Mouse (Mus musculus) c-Kit-positive CD71-negative TER-119-negative erythroid progenitor cells, embryonic 14.5 days (primary cell): ENCODE measurements around the gene Sema6d.

Experiments
- DNase-seq: peaks from one replicate; pipeline ENCODE4 v3.0.0-alpha.2; 2013; ENCODE audit warnings: low read depth

The Sema6d gene

DNA sequence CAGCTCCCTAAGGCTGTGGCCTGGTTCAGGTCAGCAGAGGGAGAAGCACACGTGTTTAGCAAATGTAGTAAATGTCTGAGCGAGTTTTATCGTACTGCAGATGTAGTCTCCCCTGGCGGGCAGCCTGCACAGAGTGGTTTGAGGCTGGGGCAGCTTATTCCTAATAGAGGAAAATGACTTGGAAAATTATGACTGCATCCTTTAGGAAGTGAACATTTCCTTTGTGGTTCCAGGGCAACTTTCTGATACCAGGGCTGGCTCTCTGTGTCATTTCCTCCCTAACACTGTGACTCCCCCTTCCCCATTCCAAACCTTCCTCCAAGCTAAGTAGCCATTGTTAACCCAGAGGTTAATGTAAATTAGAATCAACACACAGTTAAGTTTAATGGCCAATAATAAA lies 527.0 kb downstream of the Sema6d start:
- no peak for DNase-seq

DNA sequence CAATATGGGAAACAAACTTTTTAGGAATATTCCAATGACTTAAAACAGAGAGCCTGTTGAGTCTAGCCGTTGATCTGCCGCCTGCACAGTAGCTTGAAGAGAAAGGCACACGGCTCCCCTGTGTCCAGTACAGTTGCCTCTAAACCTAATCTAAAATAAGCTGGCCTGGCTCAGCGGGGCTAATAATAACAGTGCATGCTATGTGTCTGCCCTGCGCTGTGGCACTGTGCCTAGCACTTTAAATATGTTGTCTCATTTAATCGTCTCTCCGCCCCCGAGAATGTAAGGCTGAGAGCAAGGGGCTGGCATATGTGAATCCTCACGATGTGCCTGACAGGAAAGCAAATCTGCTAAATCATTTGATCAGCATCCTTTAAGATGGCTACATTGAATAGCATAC lies 527.7 kb downstream of the Sema6d start:
- DNase-seq = no peak

DNA sequence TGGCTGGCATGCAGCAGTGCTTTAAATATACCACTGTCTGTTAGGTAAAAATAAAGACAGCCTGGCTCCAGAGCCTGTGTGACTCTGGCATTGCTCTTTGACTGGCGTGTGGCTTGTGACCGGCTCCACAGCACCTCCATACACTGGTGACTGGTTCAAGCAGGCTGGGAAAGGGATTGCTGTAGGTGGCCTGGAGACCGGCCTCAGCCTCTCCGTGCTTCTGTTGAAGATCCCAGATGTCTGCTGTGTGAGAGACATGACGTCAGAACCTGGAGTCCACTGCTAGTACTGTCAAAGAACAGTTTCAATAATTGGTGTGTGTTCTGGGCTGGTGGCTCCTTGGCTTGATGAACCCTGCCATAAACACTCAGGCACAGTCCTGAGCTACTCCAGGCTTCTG lies 528.3 kb downstream of the Sema6d start:
- no peak for DNase-seq

DNA sequence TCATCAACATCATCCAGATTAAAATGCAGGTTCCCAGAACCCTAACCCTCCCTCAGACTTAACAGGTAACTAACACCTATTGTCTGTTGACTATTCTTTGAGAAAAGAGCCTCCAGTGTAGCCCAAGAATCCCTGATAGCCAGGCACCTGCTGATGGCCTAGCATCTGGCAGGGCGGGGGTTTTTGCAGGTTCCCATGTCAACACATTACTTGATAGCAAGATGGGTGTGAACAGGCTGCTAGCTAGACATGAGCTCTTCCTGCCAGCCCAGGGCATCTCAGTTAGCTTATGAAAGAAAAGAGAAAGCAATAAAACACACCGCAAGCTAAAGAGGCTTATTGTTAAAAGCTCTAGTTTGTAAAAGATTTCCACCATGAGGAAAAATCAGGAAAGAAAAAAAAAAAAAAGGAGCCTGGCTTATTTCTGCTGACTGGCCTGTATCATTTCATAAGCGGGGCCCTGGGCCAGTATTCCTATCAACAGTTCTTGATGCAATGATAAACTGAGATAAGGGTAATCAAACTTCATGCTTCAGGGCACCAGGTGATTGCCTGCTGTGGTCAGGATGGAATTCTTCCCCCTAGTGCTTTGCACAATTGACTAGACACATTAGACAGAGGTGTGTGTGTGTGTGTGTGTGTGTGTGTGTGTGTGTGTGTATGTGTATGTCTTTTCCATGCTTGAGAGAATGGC lies 528.9 kb downstream of the Sema6d start:
- DNase-seq = no peak

DNA sequence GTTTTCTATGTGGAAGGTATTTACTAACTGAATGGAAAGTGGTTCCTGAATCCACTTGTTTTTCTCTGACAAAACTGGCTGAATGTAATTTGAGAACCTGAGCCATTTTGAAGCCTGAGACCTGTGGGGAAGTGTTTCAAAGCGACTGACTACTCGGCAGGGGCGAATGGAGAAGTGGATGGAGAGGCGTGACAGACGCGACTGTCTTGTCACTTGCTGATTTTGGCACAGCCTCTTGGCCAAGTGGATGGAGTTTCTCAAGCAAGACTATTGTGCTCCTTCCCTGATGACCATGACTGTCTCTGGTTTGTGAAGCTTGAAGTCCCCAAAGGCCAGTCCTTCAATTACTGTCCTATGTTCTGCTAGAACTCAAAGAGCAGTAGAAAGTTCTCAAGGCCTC lies 530.7 kb downstream of the Sema6d start:
- no peak for DNase-seq

DNA sequence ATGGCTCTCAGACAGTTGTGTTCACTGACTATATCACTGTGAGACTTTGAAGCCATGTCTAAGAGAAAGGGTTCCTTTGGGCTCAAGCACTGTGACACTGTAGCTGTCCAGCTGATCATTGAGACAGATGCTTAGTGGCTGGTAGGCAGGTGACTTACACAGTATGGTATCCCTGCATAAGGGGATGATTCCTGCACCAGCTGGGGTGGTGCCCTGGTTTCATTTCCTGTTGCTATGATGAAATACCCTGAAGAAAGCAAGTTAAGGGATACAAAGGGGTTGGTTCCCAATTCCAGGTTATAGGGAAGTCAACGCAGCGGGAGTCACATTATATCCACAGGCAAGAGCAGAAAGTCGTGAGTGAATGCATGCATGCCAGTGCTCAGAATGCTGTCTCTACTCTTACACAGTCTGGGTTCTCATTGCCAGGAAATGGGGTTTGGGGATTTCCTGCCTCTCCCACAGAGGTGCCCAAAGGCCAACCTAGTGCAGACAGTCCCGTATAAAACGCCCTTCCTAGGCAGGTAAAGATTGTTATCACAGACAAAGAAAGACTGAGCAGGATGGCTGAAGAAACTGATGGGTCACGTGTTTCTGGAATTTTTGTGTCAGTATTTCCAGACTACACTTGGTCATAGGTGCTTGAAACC lies 532.3 kb downstream of the Sema6d start:
- DNase-seq = no peak

DNA sequence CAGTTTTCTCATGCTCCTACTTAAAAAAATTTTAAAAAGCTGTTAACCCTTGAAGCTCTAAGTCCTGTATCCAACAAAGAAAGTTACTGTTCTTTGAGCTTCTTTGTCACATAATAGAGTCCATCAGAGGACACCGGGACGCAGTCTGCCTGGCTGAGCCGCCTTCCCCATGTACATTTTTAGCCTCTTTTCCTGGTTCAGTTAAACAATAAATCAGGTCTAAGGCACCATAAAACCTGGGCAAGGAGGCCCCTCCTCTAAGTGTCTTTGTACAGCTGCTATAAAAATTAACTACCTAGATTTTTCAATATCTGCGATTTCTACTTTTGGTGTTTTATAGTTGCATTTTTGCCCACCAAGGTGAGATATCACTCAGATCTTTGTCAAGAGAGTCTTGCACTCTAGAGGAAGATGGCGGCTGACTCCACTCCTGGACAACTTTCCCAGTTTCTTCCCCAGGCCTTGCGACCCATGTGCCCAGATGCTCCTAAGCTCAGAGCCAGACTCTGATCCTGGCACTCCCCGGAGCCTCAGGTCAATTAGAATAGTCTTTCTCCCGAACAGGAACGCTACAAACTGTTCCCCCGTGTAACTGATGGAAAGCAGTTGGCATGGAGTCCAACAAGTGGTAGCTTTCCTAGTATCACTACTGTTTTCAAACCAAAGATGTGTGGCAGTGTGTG lies 534.6 kb downstream of the Sema6d start:
- DNase-seq = no peak

DNA sequence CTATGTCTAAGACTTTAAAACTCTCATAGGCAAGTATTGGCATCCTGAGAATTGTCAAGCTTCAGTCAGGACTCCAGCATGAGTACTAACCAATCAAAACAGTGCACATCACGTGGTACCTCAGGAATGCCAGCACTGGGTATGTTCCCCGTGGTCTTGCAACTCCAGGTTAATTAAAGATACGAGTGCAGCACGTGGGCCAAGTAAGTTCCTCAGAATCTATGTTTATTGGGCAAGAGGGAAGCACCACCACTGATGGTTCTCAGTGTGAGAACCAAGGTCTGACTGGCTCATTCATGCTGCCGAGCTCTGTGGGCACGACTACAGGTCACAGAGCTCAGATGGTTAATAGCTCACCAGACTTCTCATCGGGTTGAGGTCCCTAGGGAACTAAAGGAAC lies 536.7 kb downstream of the Sema6d start:
- DNase-seq = no peak

DNA sequence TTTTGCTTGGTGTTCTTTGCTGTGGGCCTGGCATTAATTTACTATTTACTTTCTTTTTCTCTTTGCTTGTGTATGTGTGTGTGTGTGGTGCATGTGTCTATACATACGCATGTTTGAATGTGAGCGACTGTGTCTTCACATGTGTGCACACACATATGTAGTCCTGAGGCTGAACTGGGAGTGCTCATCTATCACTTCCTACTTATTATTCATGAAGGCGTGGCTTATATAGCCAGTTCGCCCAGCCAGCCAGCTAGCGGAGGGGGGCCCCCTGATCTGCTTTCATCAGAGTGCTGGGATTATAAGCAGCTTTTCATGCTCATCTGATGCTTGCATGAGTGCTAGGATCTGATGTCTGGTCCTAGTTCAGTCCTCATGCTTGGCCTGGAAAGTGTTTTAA lies 537.9 kb downstream of the Sema6d start:
- no peak for DNase-seq

DNA sequence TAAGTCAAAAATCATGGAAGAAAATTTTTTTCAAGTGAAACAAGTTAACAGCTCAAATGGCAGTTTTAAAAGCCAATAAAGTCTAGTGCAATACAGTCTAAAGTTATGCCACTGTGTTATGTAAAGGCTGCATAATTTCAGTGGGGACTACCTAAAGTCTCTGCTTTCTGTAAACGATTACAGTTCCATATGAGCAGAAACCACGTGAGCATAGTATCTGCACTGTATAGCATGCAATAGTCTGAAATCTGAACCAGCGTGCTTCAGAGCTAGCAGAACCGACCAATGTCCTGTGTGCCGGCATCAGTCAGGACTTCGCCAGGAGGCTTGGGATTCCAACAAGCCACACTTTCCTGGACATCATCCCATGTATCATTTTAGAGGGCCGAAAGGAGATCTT lies 538.9 kb downstream of the Sema6d start:
- no peak for DNase-seq

DNA sequence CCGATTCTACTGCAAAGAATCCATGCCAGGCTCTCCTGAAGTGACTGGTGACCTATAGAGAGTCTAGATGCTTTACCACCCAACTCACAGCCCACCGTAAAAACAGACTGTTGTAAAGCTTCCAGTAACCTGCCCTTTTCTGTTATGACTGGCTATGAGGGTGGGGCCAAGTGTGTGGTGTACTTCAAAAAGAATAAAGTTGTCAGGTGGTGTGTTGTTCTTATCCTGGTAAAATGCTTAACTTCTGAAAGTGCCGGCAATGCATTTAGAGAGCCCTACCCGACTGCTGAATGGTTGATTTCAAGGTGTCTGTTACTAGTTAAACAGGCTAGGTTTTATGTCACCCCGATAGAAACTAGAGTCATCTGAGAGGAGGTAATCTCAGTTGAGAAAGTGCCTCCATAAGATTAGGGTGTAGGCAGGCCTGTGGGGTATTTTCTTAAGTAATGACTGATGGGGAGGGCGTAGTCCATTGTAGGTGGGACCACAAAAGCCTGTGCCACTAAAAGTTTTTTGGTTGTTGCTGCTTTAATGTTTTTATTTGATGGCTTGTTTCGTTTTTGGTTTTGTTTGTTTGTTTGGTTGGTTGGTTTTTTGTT lies 544.7 kb downstream of the Sema6d start:
- no peak for DNase-seq

DNA sequence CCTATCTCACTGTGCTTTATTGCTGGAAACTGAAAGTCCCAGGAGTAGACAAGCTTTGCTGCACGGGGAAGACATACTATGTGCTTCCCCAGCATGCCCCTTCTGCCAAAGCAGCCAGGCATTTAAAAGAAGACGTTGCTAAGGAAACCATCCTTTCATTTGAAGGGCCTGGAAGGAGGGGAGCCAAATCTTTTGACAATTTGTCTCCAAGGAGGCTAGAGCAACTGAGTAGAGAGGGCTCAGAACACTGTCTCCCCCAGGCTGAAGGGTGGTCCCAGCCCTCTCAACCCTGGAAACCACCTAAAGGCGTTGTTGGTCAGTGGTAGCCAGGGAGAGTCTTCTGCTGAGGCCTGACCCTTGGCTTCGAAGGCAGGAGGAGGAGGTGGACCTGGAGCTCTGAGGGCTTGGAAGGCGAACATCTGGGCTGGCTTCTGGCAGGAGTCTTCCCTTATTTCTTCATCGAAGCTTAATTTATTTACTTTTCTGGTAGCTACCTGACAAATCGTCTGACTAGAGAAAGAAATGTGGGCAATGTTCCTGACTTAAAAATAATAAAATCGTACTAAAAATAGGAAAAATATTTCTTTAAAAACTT lies 545.6 kb downstream of the Sema6d start:
- no peak for DNase-seq

DNA sequence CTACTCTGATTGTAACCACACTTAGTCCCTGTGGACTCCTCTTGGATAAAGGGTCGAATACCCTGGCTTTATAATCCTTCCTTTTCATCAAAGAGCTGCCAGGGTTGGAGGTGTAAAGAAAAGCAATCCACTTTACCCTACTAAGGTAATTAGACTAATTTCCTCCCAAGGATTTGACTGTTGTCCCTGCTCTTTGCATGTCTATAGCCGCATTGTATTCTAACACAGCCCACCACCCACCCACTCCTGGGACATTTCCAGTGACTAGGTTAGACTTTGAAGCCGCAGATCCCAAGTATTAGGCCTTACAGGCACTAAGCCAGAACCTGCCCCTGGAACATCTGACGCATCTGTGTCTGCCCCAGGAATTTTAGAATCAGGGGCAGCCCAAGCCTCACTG lies 547.3 kb downstream of the Sema6d start:
- DNase-seq = no peak

DNA sequence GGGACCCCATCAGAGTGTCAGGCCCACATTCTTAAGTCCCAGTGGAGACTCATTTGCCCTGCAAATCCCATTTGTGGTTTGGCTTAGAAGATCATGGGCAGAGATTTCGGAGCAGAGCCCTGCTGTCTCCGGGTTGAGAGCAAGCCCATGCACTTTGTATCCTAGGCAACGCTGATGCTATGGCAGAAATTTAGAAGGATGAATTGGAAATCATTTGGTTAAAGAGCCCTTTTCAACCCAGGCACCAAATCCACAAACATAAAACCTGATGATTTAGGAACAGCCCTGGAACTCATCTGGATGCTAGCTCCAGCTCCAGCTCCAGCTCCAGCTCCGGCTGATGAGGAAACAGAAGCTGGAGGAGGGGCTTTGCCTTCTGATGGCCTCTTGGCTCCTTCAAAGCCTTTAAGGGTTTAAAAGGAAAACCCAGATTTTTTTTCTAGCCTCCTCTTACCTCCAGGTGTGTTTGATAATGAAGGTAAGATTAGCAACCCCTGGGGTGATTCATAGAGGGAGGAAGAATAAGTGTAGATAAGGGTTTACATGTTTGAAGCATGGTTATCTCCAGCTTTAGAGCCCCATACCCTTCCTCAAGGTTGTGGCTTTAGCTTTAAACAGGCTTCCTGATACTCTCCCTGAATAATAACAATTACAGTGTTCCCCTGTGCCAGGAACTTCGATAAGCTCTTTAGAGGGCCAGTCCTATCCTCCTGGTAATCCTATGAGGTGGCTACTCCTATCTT lies 549.6 kb downstream of the Sema6d start:
- no peak for DNase-seq

DNA sequence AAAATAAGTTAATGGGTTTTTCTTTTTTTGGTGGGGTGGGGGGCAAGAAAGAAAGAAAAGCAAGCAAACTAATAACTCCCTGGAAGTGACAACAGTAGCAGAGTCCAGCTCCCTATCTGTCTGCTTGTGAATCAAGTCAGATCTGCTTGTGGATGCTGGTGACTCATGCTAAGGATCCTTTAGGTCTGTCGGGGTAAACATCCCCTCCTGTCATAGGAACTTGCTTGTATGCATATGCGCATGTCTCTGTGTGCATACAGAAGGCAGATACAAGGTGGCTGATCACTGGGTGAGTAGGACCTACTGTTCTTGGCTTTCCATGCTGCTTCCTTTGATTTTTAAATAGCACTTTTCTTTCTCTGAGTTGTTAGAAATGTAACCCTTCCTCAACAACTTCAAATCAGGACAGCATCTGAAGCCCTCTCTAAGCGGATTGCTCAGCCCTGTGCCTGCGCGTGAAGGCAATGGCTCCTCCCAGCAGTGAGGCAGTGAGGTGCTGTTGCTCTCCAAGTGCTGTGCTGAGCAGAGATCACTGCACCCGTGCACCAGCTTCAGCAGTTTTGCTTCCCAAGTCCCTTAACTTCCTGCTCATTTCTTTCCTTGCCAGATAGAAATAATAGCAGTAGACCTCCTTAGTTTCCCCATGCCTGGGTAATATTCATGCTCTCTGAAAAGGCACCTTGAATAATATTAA lies 550.9 kb downstream of the Sema6d start:
- no peak for DNase-seq

DNA sequence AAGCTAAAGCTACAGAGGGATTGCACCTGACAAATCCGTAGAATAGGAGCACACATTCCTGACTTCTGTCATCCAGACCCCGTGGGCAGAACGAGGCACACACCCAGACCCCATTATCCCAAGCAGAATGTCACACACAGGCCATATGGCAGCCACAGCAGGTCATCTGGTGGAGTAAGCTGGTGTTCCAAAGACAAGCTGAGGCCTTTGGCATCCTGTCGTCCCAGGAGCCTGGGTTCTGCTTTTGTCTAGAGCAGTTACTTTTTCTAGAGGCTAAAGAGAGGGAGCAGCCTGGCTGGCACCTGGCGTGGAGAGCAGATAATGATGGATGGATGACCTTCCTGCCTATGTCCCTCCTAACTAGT lies 551.4 kb downstream of the Sema6d start:
- DNase-seq = no peak

DNA sequence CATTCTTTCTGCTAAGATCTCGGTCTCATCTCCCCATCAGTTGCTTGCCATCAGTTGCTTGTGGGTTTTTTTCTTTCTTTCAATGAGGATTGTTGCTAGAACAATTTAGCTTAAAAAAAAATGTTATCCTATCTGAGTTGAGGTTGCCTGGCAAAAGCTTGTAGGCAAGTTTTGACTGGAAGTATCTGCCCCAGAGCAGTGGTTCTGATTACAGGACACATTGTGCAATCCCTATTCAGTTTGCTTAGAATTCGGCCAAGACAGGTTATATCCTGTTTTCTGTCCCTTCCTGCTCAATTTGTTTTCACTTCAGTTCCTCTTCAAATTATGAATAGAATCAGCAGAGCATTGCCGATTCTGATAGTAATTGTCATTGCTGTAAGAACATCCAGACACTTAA lies 552.4 kb downstream of the Sema6d start:
- no peak for DNase-seq

DNA sequence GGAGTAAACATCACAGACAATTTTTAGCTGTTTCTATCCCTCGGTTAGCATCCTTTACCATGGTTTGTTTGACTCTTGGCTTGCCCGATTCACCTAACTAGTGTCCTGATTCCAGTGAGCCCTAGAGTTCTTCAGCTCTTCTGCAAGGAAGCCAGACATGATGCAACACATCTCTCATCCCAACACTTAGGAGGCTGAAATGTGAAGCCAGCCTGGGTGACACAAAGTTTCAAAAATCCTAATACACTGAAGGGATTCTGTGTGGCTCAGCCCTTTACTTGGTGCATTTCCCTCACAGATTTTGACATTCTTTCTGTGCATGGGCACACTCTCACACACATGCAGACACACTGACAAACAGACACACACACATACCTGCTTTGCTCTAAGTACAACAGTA lies 560.8 kb downstream of the Sema6d start:
- DNase-seq = no peak

DNA sequence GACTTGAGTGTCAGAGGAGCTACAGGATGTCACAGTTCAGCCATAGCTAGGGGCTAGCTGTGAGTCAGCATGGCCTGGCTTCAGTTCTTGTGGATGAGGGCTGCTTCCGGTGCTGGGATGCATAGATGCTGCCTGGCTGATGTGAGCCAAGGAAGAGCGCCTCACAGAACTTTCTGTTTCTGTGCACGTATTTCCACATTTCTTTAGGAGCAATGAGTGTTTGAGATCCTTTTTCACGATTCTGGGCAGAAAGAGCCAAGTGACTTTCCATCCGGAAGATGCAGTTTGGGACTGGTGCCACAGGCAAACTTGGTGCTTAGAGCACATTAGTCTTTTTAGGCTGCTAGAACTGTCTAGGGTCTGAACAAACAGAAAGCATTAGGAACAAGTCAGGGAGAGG lies 561.4 kb downstream of the Sema6d start:
- DNase-seq = no peak

DNA sequence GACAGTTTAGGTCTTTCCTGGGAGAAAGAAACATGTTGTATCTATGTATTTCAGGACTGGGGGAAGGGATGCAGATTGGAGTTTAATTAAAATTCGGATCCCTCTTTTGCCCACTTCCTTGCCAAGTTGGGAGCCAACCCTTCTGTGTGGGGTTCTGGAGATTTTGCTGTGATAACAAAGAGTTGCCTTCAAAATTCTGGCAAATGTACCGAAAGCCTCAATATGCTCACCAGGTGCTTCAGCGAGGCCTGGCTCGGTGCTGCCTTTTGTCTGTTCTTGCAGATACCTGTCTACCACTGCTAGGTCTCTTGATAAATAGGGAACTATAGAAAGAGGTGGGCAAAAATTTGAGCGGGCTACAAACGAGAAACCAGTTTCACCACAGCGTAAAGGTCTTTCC lies 563.4 kb downstream of the Sema6d start:
- DNase-seq = no peak

DNA sequence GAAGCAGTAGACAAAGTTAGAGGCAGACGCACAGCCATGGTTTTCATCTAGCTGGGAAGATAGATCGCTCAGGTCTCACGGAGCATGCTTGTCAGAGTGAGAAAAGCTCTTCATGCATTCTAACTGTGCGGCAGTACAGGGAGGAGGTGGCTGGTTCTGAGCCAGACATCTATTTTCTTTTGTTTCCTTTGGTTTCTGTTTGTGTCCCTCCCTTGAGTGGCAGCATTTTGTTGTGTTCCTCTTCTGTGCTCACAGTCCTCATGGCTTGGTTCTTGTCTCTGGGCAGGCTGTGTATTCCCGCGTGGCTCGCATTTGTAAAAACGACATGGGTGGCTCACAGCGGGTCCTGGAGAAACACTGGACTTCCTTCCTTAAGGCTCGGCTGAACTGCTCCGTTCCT lies 567.6 kb downstream of the Sema6d start:
- no peak for DNase-seq

DNA sequence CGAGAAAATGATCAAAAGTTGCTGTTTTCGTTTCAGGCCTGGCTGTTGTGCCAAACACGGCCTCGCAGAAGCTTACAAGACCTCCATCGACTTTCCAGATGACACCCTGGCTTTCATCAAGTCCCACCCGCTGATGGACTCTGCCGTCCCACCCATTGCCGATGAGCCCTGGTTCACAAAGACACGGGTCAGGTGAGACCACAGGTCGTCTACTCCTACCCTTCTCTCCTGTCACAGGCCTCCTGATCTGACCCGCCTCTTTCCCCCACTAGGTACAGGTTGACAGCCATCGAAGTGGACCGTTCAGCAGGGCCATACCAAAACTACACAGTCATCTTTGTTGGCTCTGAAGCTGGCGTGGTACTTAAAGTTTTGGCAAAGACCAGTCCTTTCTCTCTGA lies 568.6 kb downstream of the Sema6d start:
- no peak for DNase-seq
